Mouse (Mus musculus): Measurements from ENCODE around the gene Mindy4. TPM values are rescaled to one million over a fixed set of nuclear protein-coding genes. Genes with fewer than 3 reads are reported as not detected.

Gene Mindy4
- total RNA-seq, 4 experiments from 2014 or later, result 3.7 to 6.6 (median 4.6) TPM

- DNase-seq (ENCODE audit: low spot score), result no peak
These were observed 163.9 kb downstream of the Mindy4 start for GRCm38 (mm10) chr6:55367126-55367525.

Small RNA genes within 50 kb of the gene (microRNA-seq; reads per million reads assigned to microRNA genes)
- not detected for gene Gm25458

Other genes starting within 250 kb of the Mindy4 start
- 10 to 100 TPM; 17.8 to 19.7 (median 19.4) TPM for gene Nod1, start 230.8 kb upstream of the Mindy4 start, total RNA-seq (2022)
- gene Ggct, start 210.4 kb upstream of the Mindy4 start, total RNA-seq (2022), result 10 to 100 TPM; 24.9 to 36.1 (median 27.0) TPM
- gene Gars, start 165.4 kb upstream of the Mindy4 start, total RNA-seq (2022), result 10 to 100 TPM; 55.9 to 58.8 (median 57.4) TPM
- gene Crhr2, start 70.4 kb upstream of the Mindy4 start, total RNA-seq (2022), result 10 to 100 TPM; 20.4 to 30.3 (median 22.6) TPM
- gene Inmt, start 28.3 kb upstream of the Mindy4 start, total RNA-seq (2022), result 100 to 1,000 TPM in 1 of 4 experiments, 10 to 100 TPM in 3; 24.3 to 119 (median 52.8) TPM
- gene Aqp1, start 133.0 kb downstream of the Mindy4 start, total RNA-seq (2022), result 100 to 1,000 TPM; 336 to 404 (median 350) TPM
- gene Ghrhr, start 172.9 kb downstream of the Mindy4 start, total RNA-seq (2022), result not detected
- gene Adcyap1r1, start 248.6 kb downstream of the Mindy4 start, total RNA-seq (2022), result 1 to 10 TPM; 5.1 to 5.8 (median 5.4) TPM

Data from heart, adult 8-10 months (tissue).